Mouse (Mus musculus): ENCODE measurements around the gene Acot13.

DNA sequence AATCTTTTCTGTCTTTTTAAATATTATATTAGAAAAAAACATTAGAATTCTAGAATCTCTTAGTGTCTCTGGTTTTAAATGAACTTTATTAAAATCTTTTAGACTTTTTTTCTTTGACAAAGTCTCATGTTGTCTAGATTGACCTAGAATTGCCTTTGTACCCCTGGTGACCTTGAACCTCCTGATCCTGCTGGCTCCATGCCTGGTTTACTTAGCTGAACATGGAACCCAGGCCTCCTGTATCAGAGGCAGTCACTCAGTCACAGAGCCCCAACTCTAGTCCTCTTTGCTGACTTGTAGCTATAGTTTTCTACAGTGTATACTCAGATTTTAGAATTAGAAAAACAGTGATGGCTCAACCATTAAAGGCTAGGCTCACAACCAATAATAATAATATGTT is 25.3 kb downstream of the Acot13 start:
- TF ChIP-seq CTCF (IDR thresholded peaks at IDR 0.05) (no peak), POLR2A (IDR thresholded peaks at IDR 0.05; ENCODE audit: insufficient read depth, low read depth, low read length) (no peak)

Data from heart, adult 2 months (tissue).